Mouse (Mus musculus) lung, embryonic 14.5 days (tissue): ENCODE data around the gene Umad1. TPM values are rescaled to one million over a fixed set of nuclear protein-coding genes. Genes with fewer than 3 reads are reported as not detected.

Experiments used
- ATAC-seq: fragments of 200-750 bp; cut with Nextera tagmentation; 2 replicates; pipeline ENCODE4 v1.8.0; 2017; ENCODE audit warnings: mild to moderate bottlenecking, moderate TSS enrichment, moderate library complexity; ENCODE audit not compliant: insufficient read depth
- DNase-seq: peaks from one replicate; pipeline ENCODE4 v3.0.0-alpha.2; 2015
- H3K27ac ChIP-seq: fragments of 300-500 bp; sonication (generic); 2 replicates; pipeline ENCODE4 v1.5.1; 2014; ENCODE audit warnings: low read depth, mild to moderate bottlenecking, moderate library complexity
- H3K27me3 ChIP-seq: fragments of 300-500 bp; sonication (generic); 2 replicates; pipeline ENCODE4 v1.6.1; 2014; ENCODE audit warnings: low read length, control low read depth; ENCODE audit not compliant: insufficient read depth
- H3K36me3 ChIP-seq: fragments of 300-500 bp; sonication (generic); 2 replicates; pipeline ENCODE4 v1.6.1; 2014; ENCODE audit warnings: control low read depth; ENCODE audit not compliant: insufficient read depth
- H3K4me1 ChIP-seq: fragments of 300-500 bp; sonication (generic); 2 replicates; pipeline ENCODE4 v1.6.1; 2014; ENCODE audit warnings: antibody characterized with exemption, control low read depth; ENCODE audit not compliant: insufficient read depth
- H3K4me2 ChIP-seq: fragments of 300-500 bp; sonication (generic); 2 replicates; pipeline ENCODE4 v1.6.1; 2014; ENCODE audit warnings: mild to moderate bottlenecking
- H3K4me3 ChIP-seq: fragments of 300-500 bp; sonication (generic); 2 replicates; pipeline ENCODE4 v1.5.1; 2014; ENCODE audit warnings: low read depth, low read length
- H3K9ac ChIP-seq: fragments of 300-500 bp; sonication (generic); 2 replicates; pipeline ENCODE4 v1.6.1; 2014
- H3K9me3 ChIP-seq: fragments of 300-500 bp; sonication (generic); 2 replicates; pipeline ENCODE4 v1.6.1; 2016; ENCODE audit warnings: low read depth, low read length, control low read depth
- CTCF ChIP-seq: IDR thresholded peaks from 2 replicates; pipeline ENCODE4 v1.5.1; 2016; ENCODE audit warnings: antibody characterized with exemption, low read depth
- WGBS: fragments of 180-500 bp; shearing (Covaris S2); extraction: QIAGEN DNeasy Blood & Tissue Kit; methylation state at CpG from one replicate; pipeline ENCODE4 v1.1.7; 2014; 5-methylcytosine and 5-hydroxymethylcytosine counted together
- polyA plus RNA-seq: library from polyadenylated mRNA; unstranded; fragments of >200 nt; fragmentation: Nextera tagmentation; extraction: Ambion mirVana; gene quantifications from 2 replicates; pipeline ENCODE4 v1.2.1, GENCODE M21; 2014

Gene Umad1
- 21.1 and 21.7 TPM in 2 replicates for polyA plus RNA-seq

DNA sequence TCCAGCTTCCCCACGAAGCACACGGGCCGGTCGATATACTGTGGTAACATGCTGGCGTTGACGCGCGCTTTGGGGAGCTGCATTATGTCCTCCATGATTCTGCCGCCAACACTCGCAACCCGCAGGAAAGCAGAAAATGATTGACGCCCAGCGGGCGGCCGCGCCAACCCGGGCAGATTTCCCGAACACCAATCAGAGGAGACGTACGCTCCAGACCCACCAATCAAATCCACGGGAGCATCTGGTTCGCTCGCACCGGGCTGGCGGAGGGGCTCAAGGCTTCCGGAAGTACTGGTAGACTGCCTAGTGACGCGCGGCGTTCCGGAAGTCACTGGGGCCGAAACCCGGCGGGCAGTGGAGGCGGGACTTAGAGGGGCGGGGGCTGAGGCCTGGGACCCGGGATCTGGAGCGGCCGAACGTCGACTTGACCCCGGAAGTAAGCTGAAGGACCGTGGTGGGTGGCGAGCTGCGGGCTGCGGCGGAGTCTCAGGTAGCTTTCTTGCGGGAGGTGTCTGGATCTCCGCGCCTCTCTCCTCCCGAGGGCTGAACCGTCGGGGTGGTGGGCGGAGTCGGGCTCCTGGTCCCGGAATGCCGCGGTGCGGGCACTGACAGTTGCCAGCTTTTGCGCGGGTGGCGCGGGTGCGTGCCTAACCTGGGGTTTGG lies at the start of gene Umad1, which contains the start of the genes Rpa3 and Gm45062:
Umad1 (plus strand) TSS at position 285 of the 663 bp plus-strand sequence.
Rpa3 (minus strand) TSS at position 170 of the 663 bp plus-strand sequence.
Gm45062 (plus strand) TSS at position 447 of the 663 bp plus-strand sequence.
- no peak for TF ChIP-seq CTCF
- ATAC-seq = peak; percentile 100
- DNase-seq = peak; percentile 99
- H3K9ac ChIP-seq = peak within 1 kb of the TSS; percentile 85
- WGBS = under 1% methylated on average over 64 of the region's 64 CpGs
- H3K36me3 ChIP-seq = peaks cover 18% of the 10 kb centered on the region; the same call in 1 of the 2 replicates
- H3K27me3 ChIP-seq = no peaks in the 10 kb centered on the region
- 0 out of 2 replicates have a peak, but pooled peaks cover 4% of the 10 kb centered on the region for H3K4me1 ChIP-seq
- H3K4me3 ChIP-seq = peak within 1 kb of the TSS; percentile 78
- H3K27ac ChIP-seq = peak within 1 kb of the TSS; percentile 69; the same call in 1 of the 2 replicates
- no peaks in the 10 kb centered on the region for H3K9me3 ChIP-seq
- peak within 1 kb of the TSS; percentile 82 for H3K4me2 ChIP-seq

DNA sequence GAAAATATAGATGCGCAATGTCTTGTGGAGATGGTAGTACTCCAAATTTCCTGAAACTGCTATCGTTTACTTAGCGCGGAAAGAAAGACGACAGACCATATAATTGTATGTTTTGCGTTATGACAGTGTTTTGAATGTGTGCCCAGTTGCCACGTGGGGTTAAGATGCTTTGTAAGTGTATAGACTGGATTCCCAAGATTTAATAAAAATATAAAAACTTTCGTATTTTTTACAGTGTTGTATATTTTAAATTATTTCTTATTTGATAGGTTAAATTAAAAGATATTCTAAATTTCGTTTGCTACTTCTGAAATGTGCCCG lies 49.3 kb upstream of the Umad1 start:
- DNase-seq (no peak), ATAC-seq (peak; percentile 12; the same call in 1 of the 2 replicates)
- Histone ChIP-seq H3K9me3 (no peaks in the 10 kb centered on the region), H3K4me1 (no peaks in the 10 kb centered on the region), H3K27me3 (no peaks in the 10 kb centered on the region), H3K4me2 (peak overlapping the region; percentile 66), H3K4me3 (peak overlapping the region; percentile 76), H3K9ac (peak overlapping the region; percentile 91), H3K36me3 (peaks cover 14% of the 10 kb centered on the region; the same call in 1 of the 2 replicates), H3K27ac (peak overlapping the region; percentile 97)
- 9% methylated on average over 10 of the region's 10 CpGs for WGBS
- no peak for TF ChIP-seq CTCF

DNA sequence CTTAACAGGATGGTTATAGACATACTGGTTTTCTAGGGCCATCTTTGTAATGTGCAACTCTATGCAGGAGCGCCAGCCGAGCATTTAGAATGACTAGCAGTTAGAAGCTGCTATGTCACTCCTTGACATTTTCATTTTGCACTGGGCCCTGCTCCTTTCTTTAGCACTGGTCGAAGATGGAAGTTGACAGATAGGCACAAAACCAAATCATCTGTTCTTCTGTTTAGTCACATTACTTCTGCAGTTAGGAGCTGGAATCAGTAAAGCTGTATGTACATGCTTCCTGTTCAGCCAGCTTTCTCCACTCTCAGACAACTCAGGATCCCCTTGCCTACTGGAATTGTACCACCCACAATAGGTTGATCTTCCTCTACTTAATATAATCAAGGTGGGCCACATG lies 48.4 kb upstream of the Umad1 start:
- peak; percentile 5 for DNase-seq
- Histone ChIP-seq H3K4me3 (0 out of 2 replicates have a peak overlapping the region, but pooled peaks have one; percentile 4), H3K9me3 (no peaks in the 10 kb centered on the region), H3K27me3 (no peaks in the 10 kb centered on the region), H3K4me1 (no peaks in the 10 kb centered on the region), H3K4me2 (peak overlapping the region; percentile 66), H3K9ac (no peak overlapping the region), H3K36me3 (peaks cover 23% of the 10 kb centered on the region; the same call in 1 of the 2 replicates), H3K27ac (no peak overlapping the region)
- ATAC-seq = no peak
- WGBS = 83% methylated on average over 3 of the region's 3 CpGs
- TF ChIP-seq CTCF = no peak

GRCm38 (mm10) chr6:8227035-8227434 lies 32.1 kb upstream of the Umad1 start:
- no peak for DNase-seq
- ATAC-seq = no peak
- Histone ChIP-seq H3K9me3 (no peaks in the 10 kb centered on the region), H3K4me2 (no peak overlapping the region), H3K4me1 (no peaks in the 10 kb centered on the region), H3K9ac (no peak overlapping the region), H3K36me3 (peaks cover 40% of the 10 kb centered on the region), H3K27ac (no peak overlapping the region), H3K4me3 (no peak overlapping the region), H3K27me3 (no peaks in the 10 kb centered on the region)
- TF ChIP-seq CTCF = no peak
- WGBS = 77% methylated on average over 3 of the region's 3 CpGs

DNA sequence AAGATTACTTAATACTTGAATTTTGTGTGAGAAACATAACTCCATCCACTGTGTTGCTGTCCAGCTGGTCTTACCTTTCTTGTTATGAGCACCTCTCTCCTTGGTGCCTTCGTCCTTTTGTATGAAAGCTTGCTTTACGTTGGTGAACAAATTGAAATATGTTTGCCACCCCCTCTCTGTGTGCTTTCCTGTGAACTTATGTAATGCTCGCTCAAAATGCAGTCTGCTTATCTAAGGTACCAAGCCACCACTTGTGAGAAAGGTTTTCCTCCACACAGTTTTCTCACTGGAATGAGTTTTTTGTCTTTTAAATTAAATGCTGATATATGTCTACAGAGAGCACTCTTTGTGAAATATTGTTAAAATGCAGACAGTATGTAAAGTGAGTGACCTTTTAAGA lies 30.5 kb upstream of the Umad1 start:
- no peaks in the 10 kb centered on the region for H3K9me3 ChIP-seq
- DNase-seq (no peak), ATAC-seq (no peak)
- TF ChIP-seq CTCF = no peak
- H3K4me3 ChIP-seq = no peak overlapping the region
- no peak overlapping the region for H3K27ac ChIP-seq
- no peak overlapping the region for H3K4me2 ChIP-seq
- no peaks in the 10 kb centered on the region for H3K27me3 ChIP-seq
- 87% methylated on average over 3 of the region's 3 CpGs for WGBS
- no peak overlapping the region for H3K9ac ChIP-seq
- H3K36me3 ChIP-seq = peaks cover 49% of the 10 kb centered on the region
- no peaks in the 10 kb centered on the region for H3K4me1 ChIP-seq

DNA sequence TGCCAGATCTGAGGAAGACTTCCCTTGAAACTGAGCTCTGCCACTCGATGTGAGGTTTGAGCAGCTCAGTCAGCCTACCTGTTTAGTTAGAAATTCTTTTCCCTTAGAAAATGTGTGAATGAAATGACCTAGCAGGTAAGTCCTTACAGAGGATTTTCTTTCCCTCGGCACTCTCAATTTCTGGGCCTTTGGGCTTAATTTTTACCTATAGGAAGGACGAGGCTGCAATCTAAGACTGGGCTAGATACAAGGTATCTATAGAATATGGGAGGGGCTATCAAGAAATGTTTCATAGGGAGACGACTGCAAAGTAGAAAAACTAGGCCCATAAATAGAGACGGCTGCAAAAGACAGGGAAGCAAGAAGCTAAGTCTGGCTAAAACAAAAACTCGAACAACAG lies 772 bp upstream of the Umad1 start:
- no peak for DNase-seq

GRCm38 (mm10) chr6:8259667-8260044 lies 568 bp downstream of the Umad1 start:
- TF ChIP-seq CTCF = no peak
- ATAC-seq (no peak), DNase-seq (no peak)
- Histone ChIP-seq H3K27me3 (no peaks in the 10 kb centered on the region), H3K9ac (peak overlapping the region; percentile 71), H3K36me3 (peaks cover 13% of the 10 kb centered on the region; the same call in 1 of the 2 replicates), H3K4me2 (peak overlapping the region; percentile 82), H3K9me3 (no peaks in the 10 kb centered on the region), H3K4me3 (peak overlapping the region; percentile 78), H3K4me1 (0 out of 2 replicates have a peak, but pooled peaks cover 4% of the 10 kb centered on the region), H3K27ac (no peak overlapping the region)
- WGBS = 0% methylated on average over 8 of the region's 8 CpGs

More for the DNA sequence above, 772 bp upstream of the Umad1 start:
- H3K36me3 ChIP-seq = peaks cover 21% of the 10 kb centered on the region; the same call in 1 of the 2 replicates
- peak overlapping the region; percentile 78 for H3K4me3 ChIP-seq
- no peak for ATAC-seq
- H3K9me3 ChIP-seq = no peaks in the 10 kb centered on the region
- TF ChIP-seq CTCF = no peak
- H3K4me2 ChIP-seq = peak overlapping the region; percentile 80
- H3K27me3 ChIP-seq = no peaks in the 10 kb centered on the region
- peak overlapping the region; percentile 85 for H3K9ac ChIP-seq
- WGBS = 4% methylated on average over 6 of the region's 6 CpGs
- H3K4me1 ChIP-seq = 0 out of 2 replicates have a peak, but pooled peaks cover 4% of the 10 kb centered on the region
- H3K27ac ChIP-seq = peak overlapping the region; percentile 60; the same call in 1 of the 2 replicates
